Mouse (Mus musculus): ENCODE measurements at regions not wholly inside any gene's neighbourhood (a gene's known extent, or its start where the extent isn't known, plus 50 kb on each side); places are given as distances from the start of the nearest gene placed in this dataset.

- Histone ChIP-seq H3K27me3 (ENCODE audit: control insufficient read depth, insufficient read depth, low read length) (no peaks in the 10 kb centered on the region), H3K36me3 (ENCODE audit: control insufficient read depth, insufficient read depth, low read length) (no peaks in the 10 kb centered on the region), H3K4me3 (ENCODE audit: control insufficient read depth, insufficient read depth, low read length) (no peak overlapping the region), H3K4me1 (replicated peaks; ENCODE audit: control insufficient read depth, insufficient read depth, low read length) (no peaks in the 10 kb centered on the region), H3K27ac (ENCODE audit: control insufficient read depth, insufficient read depth, low read length) (no peak overlapping the region)
- TF ChIP-seq CTCF (IDR thresholded peaks at IDR 0.05; ENCODE audit: borderline replicate concordance, control insufficient read depth, extremely low read depth, insufficient read depth, low read length, poor library complexity) (no peak), POLR2A (IDR thresholded peaks at IDR 0.05; ENCODE audit: control insufficient read depth, extremely low read depth, insufficient read depth, low read length, poor library complexity) (no peak)
- WGBS, result 48% methylated on average over 1 of the region's 1 CpGs
- no peak for DNase-seq
These were observed 406.9 kb upstream of the Gpc5 start for GRCm38 (mm10) chr14:114685133-114685532.

GRCm38 (mm10) chr14:114694930-114695329 lies 397.1 kb upstream of the Gpc5 start:
- 82% methylated on average over 1 of the region's 1 CpGs for WGBS
- no peak for DNase-seq
- Histone ChIP-seq H3K4me1 (replicated peaks; ENCODE audit: control insufficient read depth, insufficient read depth, low read length) (no peaks in the 10 kb centered on the region), H3K4me3 (ENCODE audit: control insufficient read depth, insufficient read depth, low read length) (no peak overlapping the region), H3K36me3 (ENCODE audit: control insufficient read depth, insufficient read depth, low read length) (no peaks in the 10 kb centered on the region), H3K27me3 (ENCODE audit: control insufficient read depth, insufficient read depth, low read length) (no peaks in the 10 kb centered on the region), H3K27ac (ENCODE audit: control insufficient read depth, insufficient read depth, low read length) (no peak overlapping the region)
- TF ChIP-seq POLR2A (IDR thresholded peaks at IDR 0.05; ENCODE audit: control insufficient read depth, extremely low read depth, insufficient read depth, low read length, poor library complexity), result no peak
- no peak for TF ChIP-seq CTCF (IDR thresholded peaks at IDR 0.05; ENCODE audit: borderline replicate concordance, control insufficient read depth, extremely low read depth, insufficient read depth, low read length, poor library complexity)

GRCm38 (mm10) chr14:114697543-114697942 lies 394.5 kb upstream of the Gpc5 start:
- H3K27me3 ChIP-seq (ENCODE audit: control insufficient read depth, insufficient read depth, low read length), result no peaks in the 10 kb centered on the region
- 82% methylated on average over 4 of the region's 4 CpGs for WGBS
- H3K27ac ChIP-seq (ENCODE audit: control insufficient read depth, insufficient read depth, low read length), result no peak overlapping the region
- H3K4me3 ChIP-seq (ENCODE audit: control insufficient read depth, insufficient read depth, low read length), result no peak overlapping the region
- DNase-seq, result no peak
- H3K36me3 ChIP-seq (ENCODE audit: control insufficient read depth, insufficient read depth, low read length), result no peaks in the 10 kb centered on the region
- no peaks in the 10 kb centered on the region for H3K4me1 ChIP-seq (replicated peaks; ENCODE audit: control insufficient read depth, insufficient read depth, low read length)
- TF ChIP-seq POLR2A (IDR thresholded peaks at IDR 0.05; ENCODE audit: control insufficient read depth, extremely low read depth, insufficient read depth, low read length, poor library complexity) (no peak), CTCF (IDR thresholded peaks at IDR 0.05; ENCODE audit: borderline replicate concordance, control insufficient read depth, extremely low read depth, insufficient read depth, low read length, poor library complexity) (no peak)

- H3K4me3 ChIP-seq (ENCODE audit: control insufficient read depth, insufficient read depth, low read length), result no peak overlapping the region
- H3K36me3 ChIP-seq (ENCODE audit: control insufficient read depth, insufficient read depth, low read length), result no peaks in the 10 kb centered on the region
- H3K4me1 ChIP-seq (replicated peaks; ENCODE audit: control insufficient read depth, insufficient read depth, low read length), result no peaks in the 10 kb centered on the region
- TF ChIP-seq CTCF (IDR thresholded peaks at IDR 0.05; ENCODE audit: borderline replicate concordance, control insufficient read depth, extremely low read depth, insufficient read depth, low read length, poor library complexity), result no peak
- no peak for TF ChIP-seq POLR2A (IDR thresholded peaks at IDR 0.05; ENCODE audit: control insufficient read depth, extremely low read depth, insufficient read depth, low read length, poor library complexity)
- DNase-seq, result no peak
- 24% methylated on average over 1 of the region's 1 CpGs for WGBS
- H3K27me3 ChIP-seq (ENCODE audit: control insufficient read depth, insufficient read depth, low read length), result no peaks in the 10 kb centered on the region
- H3K27ac ChIP-seq (ENCODE audit: control insufficient read depth, insufficient read depth, low read length), result no peak overlapping the region
These were observed 368.9 kb upstream of the Gpc5 start for GRCm38 (mm10) chr14:114723080-114723479.

- no peak for DNase-seq
- TF ChIP-seq POLR2A (IDR thresholded peaks at IDR 0.05; ENCODE audit: control insufficient read depth, extremely low read depth, insufficient read depth, low read length, poor library complexity) (no peak), CTCF (IDR thresholded peaks at IDR 0.05; ENCODE audit: borderline replicate concordance, control insufficient read depth, extremely low read depth, insufficient read depth, low read length, poor library complexity) (no peak)
- H3K27me3 ChIP-seq (ENCODE audit: control insufficient read depth, insufficient read depth, low read length), result no peaks in the 10 kb centered on the region
- H3K36me3 ChIP-seq (ENCODE audit: control insufficient read depth, insufficient read depth, low read length), result no peaks in the 10 kb centered on the region
- WGBS, result 83% methylated on average over 5 of the region's 5 CpGs
- no peak overlapping the region for H3K27ac ChIP-seq (ENCODE audit: control insufficient read depth, insufficient read depth, low read length)
- H3K4me1 ChIP-seq (replicated peaks; ENCODE audit: control insufficient read depth, insufficient read depth, low read length), result no peaks in the 10 kb centered on the region
- no peak overlapping the region for H3K4me3 ChIP-seq (ENCODE audit: control insufficient read depth, insufficient read depth, low read length)
These were observed 324.7 kb upstream of the Gpc5 start for GRCm38 (mm10) chr14:114767323-114767722.

GRCm38 (mm10) chr14:114776723-114777122 lies 315.3 kb upstream of the Gpc5 start:
- TF ChIP-seq CTCF (IDR thresholded peaks at IDR 0.05; ENCODE audit: borderline replicate concordance, control insufficient read depth, extremely low read depth, insufficient read depth, low read length, poor library complexity), result no peak
- TF ChIP-seq POLR2A (IDR thresholded peaks at IDR 0.05; ENCODE audit: control insufficient read depth, extremely low read depth, insufficient read depth, low read length, poor library complexity), result no peak
- no peaks in the 10 kb centered on the region for H3K27me3 ChIP-seq (ENCODE audit: control insufficient read depth, insufficient read depth, low read length)
- 82% methylated on average over 2 of the region's 2 CpGs for WGBS
- H3K27ac ChIP-seq (ENCODE audit: control insufficient read depth, insufficient read depth, low read length), result no peak overlapping the region
- no peak overlapping the region for H3K4me3 ChIP-seq (ENCODE audit: control insufficient read depth, insufficient read depth, low read length)
- no peak for DNase-seq
- H3K4me1 ChIP-seq (replicated peaks; ENCODE audit: control insufficient read depth, insufficient read depth, low read length), result no peaks in the 10 kb centered on the region
- no peaks in the 10 kb centered on the region for H3K36me3 ChIP-seq (ENCODE audit: control insufficient read depth, insufficient read depth, low read length)

GRCm38 (mm10) chr14:114781821-114782220 lies 310.2 kb upstream of the Gpc5 start:
- WGBS, result 92% methylated on average over 3 of the region's 3 CpGs
- no peaks in the 10 kb centered on the region for H3K4me1 ChIP-seq (replicated peaks; ENCODE audit: control insufficient read depth, insufficient read depth, low read length)
- no peak overlapping the region for H3K27ac ChIP-seq (ENCODE audit: control insufficient read depth, insufficient read depth, low read length)
- TF ChIP-seq CTCF (IDR thresholded peaks at IDR 0.05; ENCODE audit: borderline replicate concordance, control insufficient read depth, extremely low read depth, insufficient read depth, low read length, poor library complexity), result no peak
- TF ChIP-seq POLR2A (IDR thresholded peaks at IDR 0.05; ENCODE audit: control insufficient read depth, extremely low read depth, insufficient read depth, low read length, poor library complexity), result no peak
- H3K27me3 ChIP-seq (ENCODE audit: control insufficient read depth, insufficient read depth, low read length), result no peaks in the 10 kb centered on the region
- no peak overlapping the region for H3K4me3 ChIP-seq (ENCODE audit: control insufficient read depth, insufficient read depth, low read length)
- no peak for DNase-seq
- H3K36me3 ChIP-seq (ENCODE audit: control insufficient read depth, insufficient read depth, low read length), result no peaks in the 10 kb centered on the region
